Mouse (Mus musculus): ENCODE data around the gene Rai1. TPM values are rescaled to one million over a fixed set of nuclear protein-coding genes. Genes with fewer than 3 reads are reported as not detected.

Rai1 gene
- total and polyA plus RNA-seq, 2 experiments from 2014 or later = 24.9 to 70.0 TPM

- 95% methylated on average over 7 of the region's 7 CpGs for WGBS
- peaks cover 19% of the 10 kb centered on the region for H3K4me1 ChIP-seq (ENCODE audit: insufficient read depth, low read length)
- ATAC-seq = no peak
Observed at GRCm38 (mm10) chr11:60103567-60103966, 1.2 kb upstream of the Rai1 start.

GRCm38 (mm10) chr11:60105593-60106542 lies 1.1 kb downstream of the Rai1 start:
- DNase-seq (ENCODE audit: low spot score) (peak; percentile 76), ATAC-seq (peak; percentile 62)
- peak overlapping the region; percentile 96 for H3K4me3 ChIP-seq (ENCODE audit: low read length)
- no peaks in the 10 kb centered on the region for H3K27me3 ChIP-seq (ENCODE audit: insufficient read depth, low read length)
- WGBS = 0% methylated on average over 84 of the region's 88 CpGs
- H3K4me1 ChIP-seq (ENCODE audit: insufficient read depth, low read length) = peaks cover 29% of the 10 kb centered on the region
- H3K27ac ChIP-seq = peak overlapping the region; percentile 98
- H3K4me2 ChIP-seq (ENCODE audit: low read depth, low read length) = peak overlapping the region; percentile 90
- TF ChIP-seq CTCF (IDR thresholded peaks at IDR 0.05; ENCODE audit: low read depth) = no peak
- peak overlapping the region; percentile 99 for H3K9ac ChIP-seq (replicated peaks; ENCODE audit: low read length)
- no peaks in the 10 kb centered on the region for H3K9me3 ChIP-seq (ENCODE audit: low read length)
- no peaks in the 10 kb centered on the region for H3K36me3 ChIP-seq (ENCODE audit: insufficient read depth, low read length)

More at GRCm38 (mm10) chr11:60103567-60103966, 1.2 kb upstream of the Rai1 start:
- Histone ChIP-seq H3K4me3 (ENCODE audit: low read length) (no peak overlapping the region), H3K27ac (no peak overlapping the region), H3K9ac (replicated peaks; ENCODE audit: low read length) (no peak overlapping the region), H3K27me3 (ENCODE audit: insufficient read depth, low read length) (no peaks in the 10 kb centered on the region), H3K9me3 (ENCODE audit: low read length) (no peaks in the 10 kb centered on the region), H3K36me3 (ENCODE audit: insufficient read depth, low read length) (no peaks in the 10 kb centered on the region), H3K4me2 (ENCODE audit: low read depth, low read length) (no peak overlapping the region)
- no peak for DNase-seq (ENCODE audit: low spot score)
- TF ChIP-seq CTCF (IDR thresholded peaks at IDR 0.05; ENCODE audit: low read depth) = no peak

GRCm38 (mm10) chr11:60106543-60107110 lies 1.8 kb downstream of the Rai1 start:
- Histone ChIP-seq H3K4me2 (ENCODE audit: low read depth, low read length) (peak overlapping the region; percentile 90), H3K36me3 (ENCODE audit: insufficient read depth, low read length) (no peaks in the 10 kb centered on the region), H3K4me3 (ENCODE audit: low read length) (peak overlapping the region; percentile 96), H3K27ac (peak overlapping the region; percentile 98), H3K27me3 (ENCODE audit: insufficient read depth, low read length) (no peaks in the 10 kb centered on the region), H3K9me3 (ENCODE audit: low read length) (no peaks in the 10 kb centered on the region), H3K9ac (replicated peaks; ENCODE audit: low read length) (peak overlapping the region; percentile 99), H3K4me1 (ENCODE audit: insufficient read depth, low read length) (peaks cover 34% of the 10 kb centered on the region)
- WGBS = 0% methylated on average over 14 of the region's 14 CpGs
- DNase-seq (ENCODE audit: low spot score) (peak; percentile 16), ATAC-seq (peak; percentile 22)
- no peak for TF ChIP-seq CTCF (IDR thresholded peaks at IDR 0.05; ENCODE audit: low read depth)

GRCm38 (mm10) chr11:60107449-60107848 lies 2.6 kb downstream of the Rai1 start:
- no peak for TF ChIP-seq CTCF (IDR thresholded peaks at IDR 0.05; ENCODE audit: low read depth)
- Histone ChIP-seq H3K27ac (peak overlapping the region; percentile 22; the same call in 1 of the 2 replicates), H3K9me3 (ENCODE audit: low read length) (no peaks in the 10 kb centered on the region), H3K27me3 (ENCODE audit: insufficient read depth, low read length) (no peaks in the 10 kb centered on the region), H3K4me1 (ENCODE audit: insufficient read depth, low read length) (peaks cover 42% of the 10 kb centered on the region), H3K36me3 (ENCODE audit: insufficient read depth, low read length) (no peaks in the 10 kb centered on the region), H3K9ac (replicated peaks; ENCODE audit: low read length) (no peak overlapping the region), H3K4me3 (ENCODE audit: low read length) (no peak overlapping the region), H3K4me2 (ENCODE audit: low read depth, low read length) (peak overlapping the region; percentile 90; the same call in 1 of the 2 replicates)
- DNase-seq (ENCODE audit: low spot score) (no peak), ATAC-seq (no peak)
- 72% methylated on average over 3 of the region's 3 CpGs for WGBS

- H3K4me3 ChIP-seq (ENCODE audit: low read length) = no peak overlapping the region
- 49% methylated on average over 5 of the region's 5 CpGs for WGBS
- H3K27ac ChIP-seq = peak overlapping the region; percentile 26; the same call in 1 of the 2 replicates
- H3K9me3 ChIP-seq (ENCODE audit: low read length) = no peaks in the 10 kb centered on the region
- H3K9ac ChIP-seq (replicated peaks; ENCODE audit: low read length) = no peak overlapping the region
- TF ChIP-seq CTCF (IDR thresholded peaks at IDR 0.05; ENCODE audit: low read depth) = no peak
- H3K4me2 ChIP-seq (ENCODE audit: low read depth, low read length) = no peak overlapping the region
- H3K27me3 ChIP-seq (ENCODE audit: insufficient read depth, low read length) = no peaks in the 10 kb centered on the region
- no peak for ATAC-seq
- no peak for DNase-seq (ENCODE audit: low spot score)
- H3K36me3 ChIP-seq (ENCODE audit: insufficient read depth, low read length) = no peaks in the 10 kb centered on the region
- H3K4me1 ChIP-seq (ENCODE audit: insufficient read depth, low read length) = peaks cover 51% of the 10 kb centered on the region
Observed at GRCm38 (mm10) chr11:60108631-60109172, 3.9 kb downstream of the Rai1 start.

GRCm38 (mm10) chr11:60110386-60110785 lies 5.6 kb downstream of the Rai1 start:
- H3K36me3 ChIP-seq (ENCODE audit: insufficient read depth, low read length) = no peaks in the 10 kb centered on the region
- no peak for TF ChIP-seq CTCF (IDR thresholded peaks at IDR 0.05; ENCODE audit: low read depth)
- H3K27ac ChIP-seq = no peak overlapping the region
- H3K4me2 ChIP-seq (ENCODE audit: low read depth, low read length) = no peak overlapping the region
- H3K9me3 ChIP-seq (ENCODE audit: low read length) = no peaks in the 10 kb centered on the region
- DNase-seq (ENCODE audit: low spot score) (no peak), ATAC-seq (no peak)
- no peaks in the 10 kb centered on the region for H3K27me3 ChIP-seq (ENCODE audit: insufficient read depth, low read length)
- WGBS = 68% methylated on average over 5 of the region's 5 CpGs
- peaks cover 63% of the 10 kb centered on the region for H3K4me1 ChIP-seq (ENCODE audit: insufficient read depth, low read length)
- no peak overlapping the region for H3K9ac ChIP-seq (replicated peaks; ENCODE audit: low read length)
- H3K4me3 ChIP-seq (ENCODE audit: low read length) = no peak overlapping the region
